Mouse (Mus musculus) ES-E14 (cell line): Measurements from ENCODE around the gene Rab8b.

Source experiments
- CHD2 ChIP-seq: IDR thresholded peaks from 2 replicates; pipeline ENCODE4 v1.6.1; 2014; ENCODE audit warnings: mild to moderate bottlenecking, low read depth, low read length, inconsistent platforms
- HCFC1 ChIP-seq: IDR thresholded peaks from 2 replicates; pipeline ENCODE4 v1.6.1; 2012; ENCODE audit warnings: low read length, inconsistent platforms, borderline replicate concordance; ENCODE audit not compliant: insufficient read depth
- MAFK ChIP-seq: IDR thresholded peaks from 2 replicates; pipeline ENCODE4 v1.6.1; 2014; ENCODE audit warnings: mild to moderate bottlenecking, low read depth, low read length, inconsistent platforms; ENCODE audit not compliant: insufficient read depth
- ZC3H11A ChIP-seq: IDR thresholded peaks from 2 replicates; pipeline ENCODE4 v1.6.1; 2012; ENCODE audit warnings: low read depth, mild to moderate bottlenecking, inconsistent platforms, low read length, borderline replicate concordance
- ZNF384 ChIP-seq: IDR thresholded peaks from 2 replicates; pipeline ENCODE4 v1.6.1; 2012; ENCODE audit warnings: low read depth, low read length, inconsistent platforms

DNA sequence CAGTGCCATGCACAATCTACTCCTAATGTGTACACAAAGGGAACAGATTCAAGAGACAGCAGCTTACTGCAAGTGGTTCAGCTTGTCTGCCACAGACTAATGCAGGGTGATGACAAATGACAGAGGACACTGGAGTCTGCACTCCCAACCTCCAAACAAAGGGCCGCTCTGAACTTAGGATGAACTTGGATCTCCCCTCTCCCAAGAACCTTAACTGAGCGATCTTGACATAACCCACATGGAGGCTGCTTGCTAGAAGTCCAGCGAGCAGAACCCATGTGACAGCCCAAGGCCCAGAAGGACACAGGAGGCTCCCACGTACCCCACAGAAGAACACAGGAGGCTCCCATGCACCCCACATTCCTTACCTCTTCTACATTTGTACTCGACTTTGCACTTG, 68.5 kb downstream of the Rab8b start:
- TF ChIP-seq CHD2 (no peak), ZNF384 (no peak), ZC3H11A (no peak), MAFK (no peak), HCFC1 (no peak)
